Mouse (Mus musculus): Measurements from ENCODE around the gene Zfp667.

Zfp667 gene

DNA sequence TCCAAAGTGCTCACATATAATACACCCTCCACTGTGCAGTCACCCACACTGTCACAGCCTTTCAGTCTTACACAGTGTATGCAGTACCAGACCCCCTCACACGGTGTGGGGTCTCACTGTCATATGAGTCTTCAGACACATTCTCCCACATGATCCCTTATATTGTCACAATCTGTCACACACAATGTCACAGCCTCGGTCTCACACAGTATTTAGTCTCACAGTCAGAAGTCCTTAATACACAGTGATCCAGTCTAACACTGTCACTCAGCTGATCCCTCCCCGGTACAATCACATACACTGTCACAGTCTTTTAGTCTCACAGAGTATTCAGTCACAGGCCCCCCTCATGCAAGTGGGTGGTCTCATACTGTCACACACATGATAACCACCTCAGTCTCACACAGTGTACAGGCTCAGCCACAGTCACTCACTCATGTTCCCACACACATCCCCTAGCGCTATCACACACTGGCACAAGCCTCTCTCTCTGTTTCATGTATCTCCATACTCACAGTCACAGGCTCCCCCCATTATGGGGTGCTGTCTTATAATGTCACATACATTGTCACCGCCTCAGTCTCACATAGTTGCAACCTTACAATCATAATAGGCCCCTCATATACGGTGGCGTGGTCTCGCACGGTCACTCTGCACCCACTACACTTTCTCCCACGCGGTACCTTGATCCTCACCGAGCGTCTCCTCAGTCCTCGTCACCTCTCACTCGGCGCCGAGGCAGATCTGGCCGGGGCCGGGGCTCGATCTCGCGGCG lies 44.3 kb downstream of the Zfp667 start:
- no peak for DNase-seq

DNA sequence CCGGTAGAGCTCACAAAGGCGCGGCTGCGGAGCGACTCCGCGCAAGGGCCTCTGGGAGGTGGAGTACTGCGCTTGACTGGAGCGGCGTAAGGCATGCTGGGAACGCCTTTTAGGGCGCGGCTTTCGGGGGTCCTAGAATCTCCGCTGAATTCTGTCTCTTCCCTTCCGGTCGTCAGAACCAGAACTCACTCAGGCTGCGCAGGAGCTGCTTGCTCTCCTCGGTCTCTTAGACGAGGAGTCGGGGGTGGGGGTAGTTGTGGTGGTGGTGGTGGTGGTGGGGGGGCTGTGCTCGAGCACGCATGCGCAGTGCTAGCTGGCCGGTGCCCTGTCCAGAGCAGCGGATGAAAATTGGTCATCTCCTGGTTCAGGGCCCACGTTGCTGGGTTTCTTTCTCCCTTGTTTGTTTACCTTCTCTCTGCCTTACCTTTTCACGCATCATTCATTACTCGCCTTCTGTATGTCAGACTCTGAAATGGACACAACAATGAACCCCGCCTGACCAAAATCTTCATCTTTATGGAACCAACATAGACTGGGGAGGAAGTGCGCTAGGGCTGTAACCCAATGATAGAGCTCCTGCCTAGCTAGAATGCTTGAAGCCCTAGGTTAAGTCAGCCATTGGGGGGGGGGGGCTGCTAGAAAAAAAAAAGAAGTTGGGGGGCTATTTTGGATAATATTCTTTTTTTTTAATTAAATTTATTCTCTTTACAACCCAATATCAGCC lies 45.0 kb downstream of the Zfp667 start, which contains the start of gene Zfp583:
TSS of gene Zfp583 (minus strand) at position 53 of the 724 bp plus-strand sequence.
- DNase-seq, result peak; percentile 70 to 74

- no peak for DNase-seq
Measured at GRCm38 (mm10) chr7:6339865-6340264, 53.5 kb downstream of the Zfp667 start.

- peak in 1 of 2 experiments; percentile 35 for DNase-seq
Measured at GRCm38 (mm10) chr7:6343501-6344071, 57.2 kb downstream of the Zfp667 start, which contains the start of gene Gm3854. TSS of gene Gm3854 (plus strand) at chr7:6343759.

GRCm38 (mm10) chr7:6344124-6344523 lies 57.7 kb downstream of the Zfp667 start:
- DNase-seq, result no peak

Data from spleen, adult 18-20 months (tissue).